Mouse (Mus musculus) hindbrain, embryonic 12.5 days (tissue): ENCODE data around the gene Ntrk2. TPM values are rescaled to one million over a fixed set of nuclear protein-coding genes. Genes with fewer than 3 reads are reported as not detected.

Source experiments
- ATAC-seq: fragments of 200-750 bp; cut with Nextera tagmentation; 2 replicates; pipeline ENCODE4 v1.8.0; 2017; ENCODE audit warnings: moderate TSS enrichment; ENCODE audit not compliant: low FRiP score
- H3K27ac ChIP-seq: fragments of 300-500 bp; sonication (generic); 2 replicates; pipeline ENCODE4 v1.5.1; 2016; ENCODE audit warnings: mild to moderate bottlenecking
- H3K27me3 ChIP-seq: fragments of 300-500 bp; sonication (generic); 2 replicates; pipeline ENCODE4 v1.6.1; 2016; ENCODE audit warnings: mild to moderate bottlenecking
- H3K36me3 ChIP-seq: fragments of 300-500 bp; sonication (generic); 2 replicates; pipeline ENCODE4 v1.6.1; 2016; ENCODE audit warnings: mild to moderate bottlenecking
- H3K4me1 ChIP-seq: fragments of 300-500 bp; sonication (generic); 2 replicates; pipeline ENCODE4 v1.6.1; 2016
- H3K4me2 ChIP-seq: fragments of 300-500 bp; sonication (generic); replicated peaks from 2 replicates; pipeline ENCODE4 v1.6.1; 2016; ENCODE audit warnings: mild to moderate bottlenecking
- H3K4me3 ChIP-seq: fragments of 300-500 bp; sonication (generic); 2 replicates; pipeline ENCODE4 v1.5.1; 2016; ENCODE audit warnings: mild to moderate bottlenecking
- H3K9ac ChIP-seq: fragments of 300-500 bp; sonication (generic); 2 replicates; pipeline ENCODE4 v1.6.1; 2016; ENCODE audit warnings: mild to moderate bottlenecking, moderate library complexity
- H3K9me3 ChIP-seq: fragments of 300-500 bp; sonication (generic); replicated peaks from 2 replicates; pipeline ENCODE4 v1.6.1; 2016; ENCODE audit warnings: mild to moderate bottlenecking
- WGBS: fragments of 180-500 bp; shearing (Covaris S2); methylation state at CpG from one replicate; pipeline ENCODE4 v1.1.7; 2016; 5-methylcytosine and 5-hydroxymethylcytosine counted together
- polyA plus RNA-seq: library from polyadenylated mRNA; unstranded; fragments of >200 nt; fragmentation: Nextera tagmentation; extraction: Ambion mirVana; gene quantifications from 2 replicates; pipeline ENCODE4 v1.2.1, GENCODE M21; 2016

Ntrk2 gene
- 65.4 and 71.2 TPM in 2 replicates for polyA plus RNA-seq

DNA sequence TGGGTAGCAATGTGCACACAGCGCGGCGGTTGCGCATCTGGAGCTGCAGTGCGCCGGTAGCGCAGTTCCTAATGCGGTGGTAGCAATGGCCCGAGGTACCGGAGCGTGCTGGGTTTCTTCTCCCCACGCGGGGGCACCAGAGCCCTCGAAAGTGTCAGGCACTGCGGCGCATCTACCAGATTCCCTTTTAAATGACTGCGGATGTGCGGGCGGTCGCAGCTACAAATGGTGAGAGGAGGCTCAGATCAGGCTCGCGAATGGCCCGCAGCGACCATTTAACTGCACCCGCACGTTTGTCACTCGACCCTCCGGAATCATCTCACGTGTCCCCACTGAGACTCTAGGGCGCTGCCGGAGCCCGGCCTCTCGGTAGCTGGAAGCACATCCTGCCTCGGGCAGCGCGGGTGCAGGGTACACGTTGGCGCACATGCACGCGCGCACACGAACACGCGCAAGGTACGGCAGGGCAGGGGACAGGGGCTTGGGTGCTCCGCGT, at the start of gene Ntrk2:
Gene Ntrk2 (plus strand): TSS at position 173 of the 496 bp plus-strand sequence.
- H3K9ac ChIP-seq: peak within 1 kb of the TSS; percentile 90
- peaks cover 29% of the 10 kb centered on the region for H3K4me1 ChIP-seq
- WGBS: under 1% methylated on average over 47 of the region's 47 CpGs
- peak within 1 kb of the TSS; percentile 95 for H3K4me2 ChIP-seq
- H3K27me3 ChIP-seq: peaks cover 16% of the 10 kb centered on the region
- peak within 1 kb of the TSS; percentile 77 for H3K4me3 ChIP-seq
- ATAC-seq: peak; percentile 86
- H3K36me3 ChIP-seq: no peaks in the 10 kb centered on the region
- peak within 1 kb of the TSS; percentile 89 for H3K27ac ChIP-seq
- no peaks in the 10 kb centered on the region for H3K9me3 ChIP-seq

DNA sequence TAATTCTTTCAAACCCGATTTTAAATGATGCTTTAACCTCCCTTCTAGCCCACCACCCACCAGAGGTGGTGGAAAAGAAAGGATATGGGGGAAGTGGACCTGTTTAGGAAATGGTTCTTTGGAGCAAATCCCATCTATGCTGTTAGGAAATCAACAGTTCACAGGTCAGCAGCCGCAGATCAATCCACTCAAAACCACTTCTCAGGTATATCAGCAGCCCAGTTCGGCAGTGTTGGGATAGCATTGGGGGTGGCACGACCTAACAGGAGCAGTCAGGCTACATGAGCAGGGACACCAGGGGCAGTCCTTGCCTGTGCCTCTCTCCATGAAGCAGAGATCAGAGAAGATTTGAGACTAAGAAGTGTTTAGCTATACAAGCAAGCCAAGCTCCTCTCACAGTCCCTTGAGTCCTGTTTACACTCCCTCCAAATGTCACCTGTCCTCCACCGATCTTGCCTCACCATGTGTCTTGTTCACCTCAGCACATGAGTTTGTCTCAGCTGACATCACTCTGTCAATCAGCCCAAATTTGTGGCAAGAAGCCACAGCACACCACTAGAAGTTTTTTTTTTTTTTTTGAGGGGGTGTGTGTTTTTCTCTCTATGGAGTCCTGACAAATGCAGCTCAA, 45.3 kb upstream of the Ntrk2 start:
- no peaks in the 10 kb centered on the region for H3K4me1 ChIP-seq
- H3K4me3 ChIP-seq: no peak overlapping the region
- 86% methylated on average over 5 of the region's 5 CpGs for WGBS
- no peak overlapping the region for H3K27ac ChIP-seq
- no peak overlapping the region for H3K9ac ChIP-seq
- ATAC-seq: no peak
- H3K27me3 ChIP-seq: no peaks in the 10 kb centered on the region
- no peaks in the 10 kb centered on the region for H3K36me3 ChIP-seq
- no peaks in the 10 kb centered on the region; the same call in 1 of the 2 replicates for H3K9me3 ChIP-seq
- H3K4me2 ChIP-seq: no peak overlapping the region

DNA sequence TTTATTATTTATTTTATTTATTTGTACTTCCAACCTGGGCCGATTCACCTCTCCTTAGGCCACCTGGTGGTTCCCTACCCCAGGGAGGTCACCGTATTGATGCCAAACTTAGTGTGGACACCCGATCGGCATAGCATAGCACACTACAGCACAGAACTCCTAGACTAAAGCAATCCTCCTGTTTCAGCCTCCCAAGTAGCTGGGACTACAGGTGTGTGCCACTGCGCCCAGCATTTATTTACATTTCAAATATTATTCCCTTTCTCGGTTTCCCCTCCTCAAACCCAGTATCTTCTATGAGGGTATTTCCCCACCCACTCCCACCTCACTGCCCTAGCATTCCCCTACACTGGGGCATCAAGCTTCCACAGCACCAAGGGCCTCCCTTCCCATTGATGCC, 38.1 kb upstream of the Ntrk2 start:
- WGBS: 97% methylated on average over 6 of the region's 6 CpGs
- Histone ChIP-seq H3K4me2 (no peak overlapping the region), H3K4me1 (peaks cover 5% of the 10 kb centered on the region; the same call in 1 of the 2 replicates), H3K9ac (no peak overlapping the region), H3K9me3 (no peaks in the 10 kb centered on the region), H3K27me3 (no peaks in the 10 kb centered on the region), H3K4me3 (no peak overlapping the region), H3K36me3 (no peaks in the 10 kb centered on the region), H3K27ac (no peak overlapping the region)
- no peak for ATAC-seq

DNA sequence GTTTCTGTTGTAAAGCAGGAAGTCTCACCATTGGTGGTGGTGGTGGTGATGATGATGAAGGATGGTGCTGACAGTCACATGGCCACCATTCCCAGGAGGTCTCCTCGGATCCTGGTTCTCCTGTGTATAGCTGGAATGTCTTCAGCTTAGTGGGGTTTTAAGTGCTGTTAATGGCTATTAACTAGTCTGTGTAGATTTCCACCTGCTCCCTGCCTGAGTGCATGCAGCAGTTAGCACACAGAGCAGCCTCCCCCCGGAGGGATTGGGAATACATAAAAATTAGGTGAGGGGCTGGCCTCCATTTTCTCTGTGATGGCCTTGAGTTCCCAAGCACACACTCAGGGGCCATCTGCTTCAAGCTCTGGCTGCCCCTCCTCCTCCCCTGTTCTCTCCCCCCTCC, 36.9 kb upstream of the Ntrk2 start:
- no peak overlapping the region for H3K27ac ChIP-seq
- no peaks in the 10 kb centered on the region for H3K27me3 ChIP-seq
- H3K4me2 ChIP-seq: no peak overlapping the region
- no peaks in the 10 kb centered on the region for H3K9me3 ChIP-seq
- peaks cover 5% of the 10 kb centered on the region; the same call in 1 of the 2 replicates for H3K4me1 ChIP-seq
- H3K4me3 ChIP-seq: no peak overlapping the region
- ATAC-seq: peak; percentile 56
- no peaks in the 10 kb centered on the region for H3K36me3 ChIP-seq
- H3K9ac ChIP-seq: no peak overlapping the region
- WGBS: 60% methylated on average over 2 of the region's 2 CpGs

DNA sequence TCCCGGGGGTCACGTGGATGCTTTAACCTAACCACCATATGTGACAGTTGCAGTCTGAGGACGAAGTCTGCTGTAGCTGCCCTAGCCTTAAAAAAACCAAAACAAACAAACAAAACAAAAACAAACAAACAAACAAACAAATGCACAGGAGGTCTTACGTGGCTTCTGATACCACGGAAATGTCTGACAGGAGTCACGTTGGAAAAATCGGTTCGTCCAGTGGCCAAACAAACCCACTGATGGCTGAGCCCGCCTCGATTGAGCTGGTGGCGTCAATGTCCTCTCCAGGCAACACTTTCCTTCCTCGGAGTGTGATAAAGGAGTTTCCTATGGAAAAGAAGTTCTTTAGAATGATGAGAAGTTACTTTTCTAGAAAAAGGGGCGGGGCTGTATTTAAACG, 27.1 kb upstream of the Ntrk2 start:
- ATAC-seq: no peak
- 95% methylated on average over 14 of the region's 14 CpGs for WGBS
- no peak overlapping the region for H3K4me3 ChIP-seq
- no peak overlapping the region for H3K9ac ChIP-seq
- H3K36me3 ChIP-seq: no peaks in the 10 kb centered on the region
- H3K4me2 ChIP-seq: no peak overlapping the region
- H3K9me3 ChIP-seq: no peaks in the 10 kb centered on the region
- no peak overlapping the region for H3K27ac ChIP-seq
- no peaks in the 10 kb centered on the region for H3K27me3 ChIP-seq
- no peaks in the 10 kb centered on the region for H3K4me1 ChIP-seq

DNA sequence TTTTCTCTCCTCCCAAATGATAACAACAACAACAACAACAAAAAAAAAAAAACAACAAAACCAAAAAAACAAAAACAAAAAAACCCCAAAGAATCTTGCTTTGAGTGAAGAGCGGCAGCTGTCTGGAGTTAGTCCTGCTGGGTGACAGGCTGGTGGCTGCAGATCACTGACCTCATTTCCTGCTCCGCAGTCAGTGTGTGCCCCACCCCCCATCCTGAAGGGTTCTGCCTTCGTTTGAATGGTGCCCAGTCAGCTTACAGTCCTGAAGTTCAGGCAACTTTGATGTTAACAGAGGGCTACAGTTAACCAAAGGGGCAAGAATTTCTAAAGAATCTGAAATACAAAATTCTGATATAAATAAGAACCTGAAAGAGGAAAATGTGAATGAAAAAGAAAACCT, 19.9 kb upstream of the Ntrk2 start:
- no peaks in the 10 kb centered on the region for H3K36me3 ChIP-seq
- no peak overlapping the region for H3K4me3 ChIP-seq
- H3K4me1 ChIP-seq: no peaks in the 10 kb centered on the region
- 11% methylated on average over 3 of the region's 3 CpGs for WGBS
- H3K9me3 ChIP-seq: no peaks in the 10 kb centered on the region
- no peak overlapping the region for H3K9ac ChIP-seq
- ATAC-seq: no peak
- no peak overlapping the region for H3K4me2 ChIP-seq
- H3K27ac ChIP-seq: no peak overlapping the region
- no peaks in the 10 kb centered on the region for H3K27me3 ChIP-seq

DNA sequence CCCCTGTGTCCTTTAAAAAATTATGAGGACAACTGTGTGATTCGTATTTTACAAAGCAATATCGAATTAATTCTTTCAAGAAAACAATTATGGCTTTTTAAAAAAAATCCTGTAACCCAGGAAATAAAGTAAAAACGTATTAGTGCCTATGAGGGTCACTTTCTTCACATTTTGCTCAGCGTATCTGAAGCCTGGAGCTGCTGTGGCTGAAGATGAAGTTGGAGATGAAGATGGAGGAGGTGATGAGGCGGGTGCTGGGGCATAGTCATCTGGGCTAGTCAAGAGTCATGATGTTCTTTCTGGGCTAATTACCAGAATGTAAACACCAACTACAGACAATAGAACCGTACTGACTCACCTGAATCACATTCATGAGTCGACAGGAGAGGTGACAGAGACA, 15.6 kb upstream of the Ntrk2 start:
- ATAC-seq: no peak
- no peak overlapping the region for H3K4me3 ChIP-seq
- H3K36me3 ChIP-seq: no peaks in the 10 kb centered on the region
- H3K4me1 ChIP-seq: no peaks in the 10 kb centered on the region
- H3K27me3 ChIP-seq: no peaks in the 10 kb centered on the region
- H3K27ac ChIP-seq: no peak overlapping the region
- no peak overlapping the region for H3K9ac ChIP-seq
- H3K9me3 ChIP-seq: no peaks in the 10 kb centered on the region
- H3K4me2 ChIP-seq: no peak overlapping the region
- WGBS: 88% methylated on average over 7 of the region's 7 CpGs

DNA sequence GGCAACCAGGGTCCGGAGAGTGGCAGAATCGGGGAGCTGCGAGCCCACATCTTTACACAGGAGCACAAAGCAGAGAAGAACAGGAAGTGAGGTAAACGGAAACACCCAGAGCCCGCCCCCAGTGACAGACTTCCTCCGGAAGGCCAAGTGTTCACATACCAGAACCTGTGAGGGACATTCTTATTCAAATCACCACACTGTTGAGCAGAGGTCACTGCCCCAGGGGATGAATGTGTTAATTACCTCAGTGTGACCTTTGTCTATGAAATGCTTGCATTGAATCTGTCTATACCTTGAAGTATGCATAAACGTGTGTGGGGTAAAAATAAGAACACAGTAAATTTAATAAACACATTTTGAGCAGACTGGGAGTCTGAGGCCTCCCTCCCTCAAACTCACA, 9.0 kb upstream of the Ntrk2 start:
- WGBS: 90% methylated on average over 7 of the region's 7 CpGs
- Histone ChIP-seq H3K9me3 (no peaks in the 10 kb centered on the region; the same call in 1 of the 2 replicates), H3K36me3 (no peaks in the 10 kb centered on the region), H3K4me3 (no peak overlapping the region), H3K27ac (no peak overlapping the region), H3K9ac (no peak overlapping the region), H3K27me3 (no peaks in the 10 kb centered on the region), H3K4me2 (no peak overlapping the region), H3K4me1 (no peaks in the 10 kb centered on the region)
- ATAC-seq: no peak

DNA sequence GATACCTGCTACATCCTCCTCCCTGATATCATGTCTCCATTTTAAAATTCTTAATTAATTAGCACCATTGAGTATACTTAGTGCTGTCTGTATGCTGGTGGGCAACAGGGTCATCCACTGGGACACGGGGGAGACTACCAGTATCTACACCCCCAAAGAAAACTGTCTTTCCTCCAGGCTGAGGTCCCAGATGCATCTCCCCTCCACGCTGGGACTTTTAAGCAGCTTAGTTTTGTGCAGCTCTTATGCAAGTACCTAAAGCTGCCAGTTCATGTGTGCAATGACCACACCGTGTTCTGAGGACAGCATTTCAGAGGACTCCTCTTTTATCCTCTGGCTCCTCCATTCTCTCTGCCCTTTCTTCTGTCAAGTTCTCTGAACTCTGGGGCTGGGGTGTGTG, 5.1 kb upstream of the Ntrk2 start:
- Histone ChIP-seq H3K27ac (no peak overlapping the region), H3K27me3 (peaks cover 12% of the 10 kb centered on the region), H3K9me3 (no peaks in the 10 kb centered on the region; the same call in 1 of the 2 replicates), H3K4me1 (0 out of 2 replicates have a peak, but pooled peaks cover 5% of the 10 kb centered on the region), H3K4me3 (no peak overlapping the region), H3K9ac (no peak overlapping the region), H3K4me2 (no peak overlapping the region), H3K36me3 (no peaks in the 10 kb centered on the region)
- 87% methylated on average over 3 of the region's 3 CpGs for WGBS
- ATAC-seq: no peak

DNA sequence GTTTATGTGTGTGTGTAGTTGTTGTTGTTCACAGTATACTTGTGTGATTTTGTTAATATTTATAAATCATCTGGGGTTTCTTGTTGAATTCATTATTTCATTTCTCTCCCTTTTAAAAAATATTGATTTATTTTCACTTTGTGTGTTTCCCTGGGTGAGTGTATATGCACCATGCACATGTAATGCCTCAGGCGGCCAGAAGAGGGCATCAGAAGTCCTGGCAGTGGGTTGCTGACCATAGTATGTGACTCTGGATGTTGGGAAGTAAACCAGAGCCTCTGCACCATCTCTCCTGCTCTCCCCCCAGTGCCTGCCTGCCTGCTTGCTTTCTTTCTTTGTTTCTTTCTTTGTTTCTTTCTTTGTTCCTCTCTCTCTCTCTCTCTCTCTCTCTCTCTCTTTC, 2.5 kb upstream of the Ntrk2 start:
- 14% methylated on average over 1 of the region's 1 CpGs for WGBS
- Histone ChIP-seq H3K27ac (no peak overlapping the region), H3K4me1 (peaks cover 9% of the 10 kb centered on the region), H3K36me3 (no peaks in the 10 kb centered on the region), H3K9ac (no peak overlapping the region), H3K4me2 (no peak overlapping the region), H3K4me3 (no peak overlapping the region), H3K27me3 (peaks cover 12% of the 10 kb centered on the region), H3K9me3 (no peaks in the 10 kb centered on the region)
- no peak for ATAC-seq

DNA sequence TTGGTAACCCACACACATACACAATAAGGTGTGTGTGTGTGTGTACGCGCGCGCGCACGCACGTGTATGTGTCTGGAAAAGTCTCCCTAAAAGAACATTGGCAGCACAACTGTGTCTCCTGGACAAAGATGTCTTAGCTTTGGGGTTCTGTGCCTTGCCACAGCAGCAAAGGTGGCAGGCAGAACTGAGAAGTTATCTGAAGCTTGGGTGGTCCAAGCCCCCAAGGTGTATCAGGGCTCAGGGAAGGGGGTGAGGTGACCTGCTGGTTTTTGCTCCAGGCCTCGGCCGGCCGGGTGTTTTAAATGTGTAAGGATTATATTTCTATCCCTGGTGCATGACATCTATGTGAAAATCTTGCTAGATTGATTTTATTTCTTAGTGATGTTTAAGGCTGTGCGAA, 536 bp upstream of the Ntrk2 start:
- Histone ChIP-seq H3K27ac (peak overlapping the region; percentile 89; the same call in 1 of the 2 replicates), H3K9me3 (no peaks in the 10 kb centered on the region), H3K36me3 (no peaks in the 10 kb centered on the region), H3K9ac (peak overlapping the region; percentile 29; the same call in 1 of the 2 replicates), H3K4me3 (no peak overlapping the region), H3K4me2 (peak overlapping the region; percentile 95; the same call in 1 of the 2 replicates), H3K4me1 (peaks cover 25% of the 10 kb centered on the region), H3K27me3 (peaks cover 16% of the 10 kb centered on the region)
- WGBS: 79% methylated on average over 11 of the region's 11 CpGs
- no peak for ATAC-seq

DNA sequence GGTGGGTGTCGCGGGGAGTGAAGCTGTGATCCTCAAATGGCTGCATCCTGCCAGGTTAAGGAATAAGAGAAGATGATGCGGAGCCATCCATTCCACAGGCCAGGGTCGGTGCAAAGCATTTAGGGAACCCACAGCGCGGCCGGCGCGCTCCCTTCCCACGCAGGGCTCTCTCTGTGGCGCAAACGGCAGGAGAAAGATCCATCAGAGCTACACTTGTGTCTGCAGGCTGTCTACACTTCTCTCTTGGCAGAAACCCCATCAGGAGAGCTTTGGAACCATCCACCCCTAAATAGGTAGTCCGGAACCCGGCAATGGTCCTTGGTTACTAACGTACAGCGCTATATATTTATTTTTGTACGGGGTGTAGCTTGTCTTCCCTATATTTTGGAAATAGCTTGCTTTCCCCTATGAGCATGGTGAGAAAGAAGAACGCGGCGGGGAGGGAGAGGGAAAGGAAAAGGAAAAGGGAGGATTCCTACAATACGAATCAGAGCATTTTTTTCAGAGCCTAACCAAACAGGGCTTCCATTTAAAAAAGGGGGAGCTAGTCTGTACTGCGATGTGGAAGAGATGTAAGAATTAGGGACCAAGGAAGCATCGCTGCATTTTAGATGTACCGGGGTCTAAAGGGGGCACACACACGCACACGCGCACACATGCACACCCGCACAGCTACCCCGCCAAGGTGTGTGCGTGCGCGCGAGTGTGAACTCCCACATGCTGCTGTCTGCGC, 693 bp downstream of the Ntrk2 start:
- peaks cover 35% of the 10 kb centered on the region for H3K4me1 ChIP-seq
- H3K9ac ChIP-seq: peak overlapping the region; percentile 90
- under 1% methylated on average over 34 of the region's 34 CpGs for WGBS
- no peaks in the 10 kb centered on the region for H3K9me3 ChIP-seq
- peak overlapping the region; percentile 89 for H3K27ac ChIP-seq
- H3K36me3 ChIP-seq: no peaks in the 10 kb centered on the region
- H3K4me2 ChIP-seq: peak overlapping the region; percentile 95
- H3K27me3 ChIP-seq: peaks cover 16% of the 10 kb centered on the region
- peak overlapping the region; percentile 77 for H3K4me3 ChIP-seq
- ATAC-seq: peak; percentile 39
